Mouse (Mus musculus) midbrain, embryonic 16.5 days (tissue): ENCODE results near the gene Exoc4. TPM values are rescaled to one million over a fixed set of nuclear protein-coding genes. Genes with fewer than 3 reads are reported as not detected.
A peak's percentile ranks its signal among the peaks of the same experiment; 100 is the strongest.

Experiments
- ATAC-seq: fragments of 200-750 bp; cut with Nextera tagmentation; 2 replicates; pipeline ENCODE4 v1.8.0; 2017; ENCODE audit warnings: moderate TSS enrichment
- H3K27ac ChIP-seq: fragments of 300-500 bp; sonication (generic); 2 replicates; pipeline ENCODE4 v1.5.1; 2014; ENCODE audit warnings: mild to moderate bottlenecking, low read length, mixed read lengths
- H3K27me3 ChIP-seq: fragments of 300-500 bp; sonication (generic); 2 replicates; pipeline ENCODE4 v1.6.1; 2014; ENCODE audit warnings: low read depth, low read length, mixed read lengths; ENCODE audit not compliant: control insufficient read depth, insufficient read depth
- H3K36me3 ChIP-seq: fragments of 300-500 bp; sonication (generic); 2 replicates; pipeline ENCODE4 v1.6.1; 2014; ENCODE audit warnings: mild to moderate bottlenecking, low read length, moderate library complexity, mixed read lengths; ENCODE audit not compliant: control insufficient read depth, insufficient read depth
- H3K4me1 ChIP-seq: fragments of 300-500 bp; sonication (generic); 2 replicates; pipeline ENCODE4 v1.6.1; 2014; ENCODE audit warnings: mild to moderate bottlenecking, low read length, mixed read lengths; ENCODE audit not compliant: control insufficient read depth, insufficient read depth
- H3K4me2 ChIP-seq: fragments of 300-500 bp; sonication (generic); 2 replicates; pipeline ENCODE4 v1.6.1; 2014; ENCODE audit warnings: mild to moderate bottlenecking, low read length, mixed read lengths
- H3K4me3 ChIP-seq: fragments of 300-500 bp; sonication (generic); 2 replicates; pipeline ENCODE4 v1.5.1; 2014; ENCODE audit warnings: low read depth, mild to moderate bottlenecking, low read length, moderate library complexity, mixed read lengths
- H3K9ac ChIP-seq: fragments of 300-500 bp; sonication (generic); 2 replicates; pipeline ENCODE4 v1.6.1; 2014; ENCODE audit warnings: low read depth, low read length, mixed read lengths
- H3K9me3 ChIP-seq: fragments of 300-500 bp; sonication (generic); replicated peaks from 2 replicates; pipeline ENCODE4 v1.6.1; 2014; ENCODE audit warnings: mild to moderate bottlenecking, low read length, mixed read lengths; ENCODE audit not compliant: control insufficient read depth, poor library complexity, severe bottlenecking
- WGBS: fragments of 180-500 bp; shearing (Covaris S2); extraction: QIAGEN DNeasy Blood & Tissue Kit; methylation state at CpG from one replicate; pipeline ENCODE4 v1.1.7; 2014; 5-methylcytosine and 5-hydroxymethylcytosine counted together
- polyA plus RNA-seq: library from polyadenylated mRNA; unstranded; fragments of >200 nt; fragmentation: Nextera tagmentation; extraction: Ambion mirVana; gene quantifications from 2 replicates; pipeline ENCODE4 v1.2.1, GENCODE M21; 2015

Exoc4 gene
- polyA plus RNA-seq, 1 experiment from 2014 or later: 48.7 TPM

GRCm38 (mm10) chr6:33575947-33576346 is 327.1 kb downstream of the Exoc4 start:
- Histone ChIP-seq H3K27me3 (no peaks in the 10 kb centered on the region), H3K9me3 (no peaks in the 10 kb centered on the region), H3K27ac (no peak overlapping the region), H3K9ac (no peak overlapping the region), H3K36me3 (no peaks in the 10 kb centered on the region), H3K4me3 (no peak overlapping the region), H3K4me1 (no peaks in the 10 kb centered on the region), H3K4me2 (no peak overlapping the region)
- no peak for ATAC-seq
- WGBS: 94% methylated on average over 4 of the region's 4 CpGs

GRCm38 (mm10) chr6:33608469-33608868 is 359.6 kb downstream of the Exoc4 start:
- H3K9ac ChIP-seq: no peak overlapping the region
- H3K9me3 ChIP-seq: no peaks in the 10 kb centered on the region
- ATAC-seq: no peak
- H3K36me3 ChIP-seq: no peaks in the 10 kb centered on the region
- no peaks in the 10 kb centered on the region for H3K4me1 ChIP-seq
- no peak overlapping the region for H3K27ac ChIP-seq
- no peaks in the 10 kb centered on the region for H3K27me3 ChIP-seq
- WGBS: 87% methylated on average over 4 of the region's 4 CpGs
- H3K4me3 ChIP-seq: no peak overlapping the region
- H3K4me2 ChIP-seq: no peak overlapping the region

- Histone ChIP-seq H3K4me1 (no peaks in the 10 kb centered on the region), H3K9me3 (no peaks in the 10 kb centered on the region), H3K36me3 (no peaks in the 10 kb centered on the region), H3K4me2 (no peak overlapping the region), H3K4me3 (no peak overlapping the region), H3K27me3 (no peaks in the 10 kb centered on the region), H3K27ac (no peak overlapping the region), H3K9ac (no peak overlapping the region)
- no peak for ATAC-seq
- WGBS: 76% methylated on average over 1 of the region's 1 CpGs
These were observed 365.1 kb downstream of the Exoc4 start for GRCm38 (mm10) chr6:33613978-33614377.

- Histone ChIP-seq H3K9me3 (no peaks in the 10 kb centered on the region), H3K4me3 (no peak overlapping the region), H3K4me2 (no peak overlapping the region), H3K27me3 (no peaks in the 10 kb centered on the region), H3K27ac (no peak overlapping the region), H3K9ac (no peak overlapping the region), H3K4me1 (no peaks in the 10 kb centered on the region), H3K36me3 (no peaks in the 10 kb centered on the region)
- WGBS: 92% methylated on average over 5 of the region's 5 CpGs
- ATAC-seq: no peak
These were observed 369.7 kb downstream of the Exoc4 start for GRCm38 (mm10) chr6:33618590-33618989.

GRCm38 (mm10) chr6:33620701-33621100 is 371.8 kb downstream of the Exoc4 start:
- ATAC-seq: no peak
- Histone ChIP-seq H3K27me3 (no peaks in the 10 kb centered on the region), H3K9ac (no peak overlapping the region), H3K27ac (no peak overlapping the region), H3K4me1 (no peaks in the 10 kb centered on the region), H3K36me3 (no peaks in the 10 kb centered on the region), H3K9me3 (no peaks in the 10 kb centered on the region), H3K4me3 (no peak overlapping the region), H3K4me2 (no peak overlapping the region)
- WGBS: 61% methylated on average over 1 of the region's 1 CpGs

GRCm38 (mm10) chr6:33625931-33626330 is 377.0 kb downstream of the Exoc4 start:
- no peak overlapping the region for H3K4me3 ChIP-seq
- no peaks in the 10 kb centered on the region for H3K36me3 ChIP-seq
- no peak for ATAC-seq
- peaks cover 4% of the 10 kb centered on the region; the same call in 1 of the 2 replicates for H3K9me3 ChIP-seq
- no peaks in the 10 kb centered on the region for H3K27me3 ChIP-seq
- no peak overlapping the region for H3K27ac ChIP-seq
- no peak overlapping the region for H3K9ac ChIP-seq
- H3K4me1 ChIP-seq: no peaks in the 10 kb centered on the region
- H3K4me2 ChIP-seq: no peak overlapping the region

GRCm38 (mm10) chr6:33631133-33631532 is 382.2 kb downstream of the Exoc4 start:
- Histone ChIP-seq H3K4me2 (no peak overlapping the region), H3K4me3 (no peak overlapping the region), H3K9ac (no peak overlapping the region), H3K9me3 (peaks cover 4% of the 10 kb centered on the region; the same call in 1 of the 2 replicates), H3K4me1 (peaks cover 1% of the 10 kb centered on the region; the same call in 1 of the 2 replicates), H3K27ac (no peak overlapping the region), H3K36me3 (no peaks in the 10 kb centered on the region), H3K27me3 (no peaks in the 10 kb centered on the region)
- no peak for ATAC-seq
- 100% methylated on average over 2 of the region's 2 CpGs for WGBS

GRCm38 (mm10) chr6:33637192-33637591 is 388.3 kb downstream of the Exoc4 start:
- Histone ChIP-seq H3K4me2 (no peak overlapping the region), H3K27ac (no peak overlapping the region), H3K9ac (no peak overlapping the region), H3K9me3 (no peaks in the 10 kb centered on the region), H3K4me3 (no peak overlapping the region), H3K4me1 (peaks cover 7% of the 10 kb centered on the region), H3K27me3 (no peaks in the 10 kb centered on the region), H3K36me3 (no peaks in the 10 kb centered on the region)
- WGBS: 80% methylated on average over 2 of the region's 2 CpGs
- no peak for ATAC-seq

- Histone ChIP-seq H3K27me3 (no peaks in the 10 kb centered on the region), H3K4me2 (no peak overlapping the region), H3K36me3 (no peaks in the 10 kb centered on the region), H3K4me1 (peaks cover 8% of the 10 kb centered on the region; the same call in 1 of the 2 replicates), H3K9ac (no peak overlapping the region), H3K4me3 (no peak overlapping the region), H3K27ac (peak overlapping the region; percentile 54; the same call in 1 of the 2 replicates), H3K9me3 (no peaks in the 10 kb centered on the region)
- 37% methylated on average over 10 of the region's 10 CpGs for WGBS
- ATAC-seq: peak; percentile 84
These were observed 433.1 kb downstream of the Exoc4 start for GRCm38 (mm10) chr6:33681778-33682640.
